Mouse (Mus musculus) kidney, postnatal 4 days (tissue): ENCODE measurements around the gene Prdm2.

Experiments used
- DNase-seq, 2 experiments: peaks; one replicate each; pipeline ENCODE4 v3.0.0; 2021; ENCODE audit warnings: mixed read lengths in 2 of 2

Prdm2 gene

GRCm38 (mm10) chr4:143209997-143210396 lies 2.8 kb downstream of the Prdm2 start:
- no peak for DNase-seq

GRCm38 (mm10) chr4:143202653-143203052 lies 10.1 kb downstream of the Prdm2 start:
- DNase-seq, result no peak

GRCm38 (mm10) chr4:143198371-143198770 lies 14.4 kb downstream of the Prdm2 start:
- DNase-seq, result no peak

GRCm38 (mm10) chr4:143197845-143198356 lies 14.9 kb downstream of the Prdm2 start:
- DNase-seq, result no peak

- no peak for DNase-seq
Measured at GRCm38 (mm10) chr4:143194328-143194727, 18.5 kb downstream of the Prdm2 start.

GRCm38 (mm10) chr4:143193164-143193563 lies 19.6 kb downstream of the Prdm2 start:
- DNase-seq, result no peak

- no peak for DNase-seq
Measured at GRCm38 (mm10) chr4:143191783-143192182, 21.0 kb downstream of the Prdm2 start.

DNA sequence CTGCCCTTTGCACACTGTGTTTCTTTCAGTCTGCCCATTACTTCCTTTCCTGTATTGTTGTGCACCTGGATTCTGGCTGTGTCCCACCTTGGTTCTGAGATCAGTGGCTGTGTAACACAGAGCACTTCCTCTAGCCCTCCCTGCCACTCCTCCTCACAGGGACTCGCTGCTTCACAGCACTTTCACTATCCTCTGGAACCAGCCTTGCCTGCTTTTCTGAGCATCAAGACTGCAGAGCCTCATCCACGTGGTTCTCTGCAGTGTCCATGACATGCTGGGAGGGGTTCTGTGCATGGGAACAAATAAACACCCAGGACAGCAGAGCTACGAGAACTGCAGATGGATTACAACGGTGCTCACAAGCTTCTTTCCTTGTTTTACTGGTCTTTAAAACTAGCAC lies 22.1 kb downstream of the Prdm2 start:
- DNase-seq, result peak in 1 of 2 experiments; percentile 13

GRCm38 (mm10) chr4:143188571-143189191 lies 24.1 kb downstream of the Prdm2 start:
- DNase-seq, result no peak

GRCm38 (mm10) chr4:143186066-143186465 lies 26.7 kb downstream of the Prdm2 start:
- DNase-seq, result no peak

DNA sequence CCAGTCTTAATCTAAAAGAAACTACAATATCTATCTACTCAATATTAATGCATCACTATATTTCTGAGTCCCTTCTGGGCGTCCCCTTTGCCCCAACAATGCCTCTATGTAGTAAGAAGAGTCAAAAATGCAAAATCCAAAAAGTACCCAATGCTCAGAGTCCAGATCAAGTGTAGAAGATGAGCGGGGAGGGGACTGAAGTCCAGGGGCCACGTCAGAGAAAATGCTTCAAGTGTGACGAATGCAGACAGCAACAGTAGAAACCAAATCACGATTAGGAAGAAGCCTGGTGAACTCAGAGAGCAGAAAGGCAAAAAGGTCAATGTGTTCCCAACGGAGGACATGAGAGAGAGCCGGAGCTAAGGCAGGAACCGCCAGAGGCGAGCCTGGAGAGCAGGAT lies 27.3 kb downstream of the Prdm2 start:
- no peak for DNase-seq

GRCm38 (mm10) chr4:143183141-143183540 lies 29.7 kb downstream of the Prdm2 start:
- no peak for DNase-seq

DNA sequence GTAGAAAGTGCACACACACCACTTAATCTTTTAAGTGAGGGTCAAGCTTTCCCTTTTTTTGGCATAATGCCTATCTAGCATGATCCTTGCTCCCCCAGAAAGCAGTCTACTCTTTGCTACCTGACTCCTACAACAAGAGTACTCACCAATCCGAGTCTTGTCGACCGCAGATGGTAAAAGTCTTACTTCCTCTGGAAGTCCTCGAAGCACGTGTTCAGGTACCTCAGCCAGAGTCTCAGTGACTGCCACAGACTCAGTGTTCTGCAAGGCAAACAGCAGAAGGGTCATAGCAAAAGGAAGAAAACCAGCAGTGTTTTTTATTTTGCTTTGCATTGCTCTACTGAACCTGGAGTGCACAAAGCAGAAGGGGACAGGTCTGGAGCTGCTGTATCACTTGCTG lies 32.1 kb downstream of the Prdm2 start:
- no peak for DNase-seq

DNA sequence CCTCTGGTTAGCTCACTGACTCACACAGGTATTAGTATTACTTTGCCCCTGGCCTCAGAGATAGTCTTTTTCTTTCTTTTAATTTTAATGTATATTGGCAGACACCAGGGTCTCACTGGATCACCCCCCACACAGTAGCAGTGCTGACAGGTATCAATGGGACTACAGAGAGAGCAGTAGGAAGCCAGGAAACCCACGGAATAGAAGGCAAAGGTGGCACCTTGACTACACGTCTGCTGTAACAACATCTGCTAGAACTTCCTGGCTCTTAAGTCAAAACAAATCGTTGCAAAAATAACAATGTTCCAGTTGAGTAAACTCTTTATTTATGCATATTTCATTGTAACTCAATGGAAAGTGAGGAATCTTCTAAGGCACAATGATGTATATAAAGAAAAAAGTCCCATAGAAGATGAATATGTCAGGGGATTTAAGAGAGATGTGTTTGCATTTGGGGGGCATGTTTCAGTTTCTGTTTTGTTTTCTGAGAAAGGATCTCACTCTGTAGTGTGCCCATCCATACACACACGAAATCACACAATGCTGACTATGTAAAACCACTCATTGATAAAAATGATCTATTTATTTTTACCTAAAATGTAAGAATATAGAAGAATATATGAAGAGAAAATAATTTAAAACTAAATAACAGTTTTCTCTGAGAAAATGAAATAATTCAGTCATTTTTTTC lies 41.0 kb downstream of the Prdm2 start:
- DNase-seq, result no peak

- no peak for DNase-seq
Measured at GRCm38 (mm10) chr4:143170290-143170689, 42.5 kb downstream of the Prdm2 start.

DNA sequence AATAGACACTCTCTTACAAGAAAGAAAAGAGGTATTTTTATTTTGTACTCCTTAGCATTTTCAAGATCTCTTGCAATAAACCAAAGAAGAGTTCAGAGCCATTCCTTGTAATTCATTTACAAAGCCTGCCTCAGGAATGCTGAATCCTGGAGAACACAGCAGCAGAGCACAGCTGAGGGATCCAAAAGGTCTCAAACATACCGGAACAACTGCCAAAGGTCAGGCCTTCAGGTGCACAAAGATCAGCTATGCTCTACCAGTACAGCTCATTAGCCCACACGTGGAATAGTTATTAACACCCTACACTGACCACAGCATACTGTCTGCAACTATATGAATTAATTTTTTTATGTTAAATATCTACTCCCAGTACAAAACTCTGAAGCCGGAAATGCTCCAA lies 44.7 kb downstream of the Prdm2 start:
- peak in 1 of 2 experiments; percentile 34 for DNase-seq

DNA sequence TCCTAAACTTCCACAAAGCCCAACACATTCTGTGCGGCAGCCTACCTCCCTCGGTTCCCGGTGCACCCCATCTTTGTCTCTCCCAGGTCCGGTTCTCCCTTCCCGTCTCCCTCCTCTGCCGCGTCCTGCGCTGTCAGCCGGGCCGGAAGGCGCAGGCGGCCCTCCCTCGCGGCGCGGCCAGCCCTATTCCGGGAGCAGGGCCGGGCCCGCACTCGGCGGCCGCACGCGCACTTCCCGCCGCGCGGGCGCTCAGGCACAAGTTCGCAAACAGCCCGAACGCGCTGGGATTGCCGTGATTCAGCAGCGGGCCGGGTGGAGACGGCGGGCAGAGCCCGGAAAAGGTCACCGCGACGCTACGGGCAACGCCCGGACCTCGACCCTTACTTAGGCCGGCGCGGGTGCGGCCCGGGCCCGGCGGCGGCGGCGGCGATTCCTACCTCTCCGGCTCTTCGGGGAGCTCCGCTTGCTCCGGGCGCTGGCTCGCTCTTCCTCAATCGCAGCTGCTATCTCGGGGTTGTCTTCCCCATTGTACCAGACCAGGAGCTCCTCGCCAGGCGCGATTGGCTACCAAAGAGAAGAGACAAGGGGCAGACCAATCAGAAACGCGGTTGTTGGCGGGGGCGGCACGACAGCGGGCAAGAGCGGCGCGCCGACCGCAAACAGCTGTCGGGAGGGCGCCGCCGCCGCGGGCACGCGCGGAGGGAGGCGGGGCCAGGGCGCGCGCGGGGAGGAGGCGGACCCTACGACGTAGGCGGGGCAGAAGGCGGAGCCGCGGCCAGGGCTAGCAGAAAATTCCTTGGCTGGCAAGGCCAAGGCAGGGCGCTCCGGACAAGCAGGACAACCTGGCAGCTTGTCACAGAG lies 50.9 kb downstream of the Prdm2 start:
- peak; percentile 99 for DNase-seq

DNA sequence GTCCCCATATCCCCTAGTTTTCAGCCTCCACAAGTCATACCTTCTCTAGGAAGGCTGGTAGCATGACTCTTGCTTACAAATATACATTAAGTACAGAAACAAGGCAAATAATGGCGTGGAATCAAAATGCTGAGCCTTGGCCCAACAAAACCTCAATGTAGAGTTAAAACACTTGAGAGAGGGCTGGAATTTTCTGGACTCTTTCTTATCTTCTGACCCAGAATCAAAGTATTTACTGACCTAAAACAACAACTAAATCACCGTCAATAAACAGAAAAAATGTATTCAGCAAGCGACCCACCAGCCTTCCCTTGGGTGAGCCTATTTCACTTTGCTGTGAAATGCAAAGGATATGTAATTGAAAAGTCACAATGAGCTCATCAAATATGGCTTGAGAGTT lies 52.0 kb downstream of the Prdm2 start:
- no peak for DNase-seq

DNA sequence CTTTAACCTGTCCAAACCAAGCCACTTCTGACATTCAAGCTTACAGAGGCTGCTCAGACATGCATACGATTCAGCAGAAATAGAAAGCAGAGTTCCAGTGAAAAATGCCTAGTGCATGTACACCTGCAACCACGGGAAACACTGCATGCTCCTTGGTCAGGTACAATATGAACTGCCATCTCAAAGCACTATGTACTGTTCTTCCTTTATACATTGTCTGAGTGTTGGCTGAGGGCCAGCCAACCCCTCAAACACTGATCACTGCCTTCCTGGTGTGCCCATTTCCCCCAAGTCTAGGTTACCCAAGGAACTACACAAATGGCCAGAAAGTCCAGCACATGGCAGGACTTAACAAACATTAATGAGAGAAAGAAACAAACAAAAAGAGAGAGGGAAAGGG lies 53.5 kb downstream of the Prdm2 start:
- DNase-seq, result no peak

DNA sequence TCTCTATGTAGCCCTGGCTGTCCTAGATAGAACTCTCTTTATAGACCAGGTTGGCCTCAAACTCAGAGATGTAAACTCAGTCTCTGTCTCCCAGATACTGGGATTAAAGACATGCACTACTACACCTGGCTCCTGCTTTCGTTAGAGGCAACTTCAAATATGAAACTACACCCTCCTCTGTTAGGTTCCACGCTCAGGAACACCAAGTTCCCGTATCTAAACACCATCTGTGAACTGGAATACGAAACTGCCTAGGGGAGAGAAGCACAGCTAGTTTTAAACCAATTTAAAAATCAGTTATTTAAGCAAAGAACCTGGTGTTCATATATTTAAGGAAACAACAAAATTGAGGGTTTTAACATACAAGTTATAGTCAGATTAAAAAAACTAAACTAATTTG lies 56.9 kb downstream of the Prdm2 start:
- DNase-seq, result no peak

DNA sequence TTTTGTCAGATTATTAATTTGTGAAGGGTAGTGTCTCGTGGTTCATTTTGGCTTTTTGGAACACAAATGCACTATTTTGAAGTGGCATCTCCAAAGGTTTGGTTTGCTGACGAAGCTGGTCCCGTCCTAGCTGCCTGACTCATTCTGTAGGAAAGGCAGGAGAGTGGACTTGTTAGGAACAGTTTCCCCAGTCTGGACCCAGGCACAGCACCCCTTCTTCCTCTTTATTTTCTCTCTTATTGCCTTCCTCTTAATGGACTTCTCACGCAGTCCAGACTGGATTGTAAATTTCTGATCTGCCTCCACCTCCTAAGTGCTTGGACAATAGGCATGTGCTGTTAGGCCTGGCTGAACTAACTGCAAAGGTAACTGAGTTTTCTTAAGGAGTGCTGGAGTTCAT lies 57.8 kb downstream of the Prdm2 start:
- DNase-seq, result no peak

GRCm38 (mm10) chr4:143154571-143154970 lies 58.2 kb downstream of the Prdm2 start:
- DNase-seq, result no peak

DNA sequence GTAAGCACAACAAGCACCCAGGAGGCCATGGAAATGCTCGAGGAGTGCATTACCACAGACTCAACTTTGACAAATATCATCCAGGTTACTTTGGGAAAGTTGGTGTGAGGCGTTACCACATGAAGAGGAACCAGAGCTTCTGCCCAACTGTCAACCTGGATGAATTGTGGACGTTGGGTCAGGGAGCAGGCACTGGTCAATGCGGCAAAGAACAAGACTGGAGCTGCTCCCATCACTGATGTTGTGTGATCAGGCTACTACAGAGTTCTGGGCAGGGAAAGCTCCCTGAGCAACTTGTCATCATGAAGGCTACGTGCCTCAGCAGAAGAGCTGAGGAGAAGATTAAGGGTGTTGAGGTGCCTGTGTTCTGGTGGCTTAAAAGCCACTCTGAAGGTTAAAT lies 60.2 kb downstream of the Prdm2 start:
- no peak for DNase-seq

DNA sequence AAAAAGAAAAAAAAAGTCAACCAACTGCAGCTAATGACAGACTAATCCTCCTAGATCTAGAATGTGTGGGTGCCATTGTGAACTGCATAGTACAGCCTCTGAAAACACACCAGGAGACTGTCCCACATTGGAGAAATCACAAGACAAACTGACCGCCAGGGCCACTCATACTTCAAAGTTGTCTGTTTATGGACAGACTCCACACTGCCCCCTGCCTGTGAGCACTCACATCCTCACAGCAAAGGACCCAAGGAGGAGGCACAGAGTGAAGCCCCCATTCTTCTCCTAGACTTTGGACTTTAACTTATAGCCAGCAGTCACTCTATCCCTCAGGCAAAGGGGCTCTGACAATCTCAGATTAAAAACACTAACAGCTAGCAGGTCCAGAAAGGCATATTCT lies 61.5 kb downstream of the Prdm2 start:
- peak; percentile 61 to 67 for DNase-seq
